Mouse (Mus musculus) liver, embryonic 14.5 days (tissue): Measurements from ENCODE around the gene Chp1. TPM values are rescaled to one million over a fixed set of nuclear protein-coding genes. Genes with fewer than 3 reads are reported as not detected.
"Not testable (repeated sequence)": the region's sequence is repeated elsewhere in the genome, so short reads cannot be mapped to it uniquely, and the experiment has no call there.

Experiments used
- ATAC-seq: fragments of 200-750 bp; cut with Nextera tagmentation; 2 replicates; pipeline ENCODE4 v1.8.0; 2017; ENCODE audit warnings: moderate number of reproducible peaks, mild to moderate bottlenecking, moderate library complexity; ENCODE audit not compliant: insufficient read depth
- DNase-seq, 3 experiments: peaks; one replicate each; pipeline ENCODE4 v3.0.0-alpha.2; 2012 to 2013; ENCODE audit warnings: low read depth in 3 of 3, low spot score in 3 of 3
- H3K27ac ChIP-seq: fragments of 300-500 bp; sonication (generic); 2 replicates; pipeline ENCODE4 v1.5.1; 2014; ENCODE audit warnings: moderate library complexity, mild to moderate bottlenecking, control low read depth, inconsistent platforms
- H3K27me3 ChIP-seq: fragments of 300-500 bp; sonication (generic); 2 replicates; pipeline ENCODE4 v1.6.1; 2014; ENCODE audit warnings: mild to moderate bottlenecking, low read length, moderate library complexity; ENCODE audit not compliant: control insufficient read depth, insufficient read depth
- H3K36me3 ChIP-seq: fragments of 300-500 bp; sonication (generic); replicated peaks from 2 replicates; pipeline ENCODE4 v1.6.1; 2014; ENCODE audit warnings: low read depth; ENCODE audit not compliant: control insufficient read depth, insufficient read depth
- H3K4me1 ChIP-seq, 2 experiments: fragments of 200-500 bp in 1 of 2; fragments of 300-500 bp in 1 of 2; sonication (generic) in 1 of 2; replicated peaks; 2 replicates each; pipeline ENCODE4 v1.6.1; 2012 to 2014; ENCODE audit warnings: antibody characterized with exemption in 1 of 2, inconsistent platforms in 1 of 2, low read length in 1 of 2; ENCODE audit not compliant: control insufficient read depth in 2 of 2, insufficient read depth in 2 of 2
- H3K4me2 ChIP-seq: fragments of 300-500 bp; sonication (generic); 2 replicates; pipeline ENCODE4 v1.6.1; 2014; ENCODE audit warnings: low read depth, mild to moderate bottlenecking, control low read depth, moderate library complexity
- H3K4me3 ChIP-seq, 2 experiments: fragments of 200-500 bp in 1 of 2; fragments of 300-500 bp in 1 of 2; sonication (generic) in 1 of 2; 2 replicates each; pipeline ENCODE4 v1.5.1; 2012 to 2014; ENCODE audit warnings: low read depth in 2 of 2, low read length in 2 of 2, mild to moderate bottlenecking in 2 of 2, control low read depth in 1 of 2, inconsistent platforms in 1 of 2, moderate library complexity in 1 of 2; ENCODE audit not compliant: insufficient read depth in 1 of 2
- H3K9ac ChIP-seq: fragments of 300-500 bp; sonication (generic); replicated peaks from 2 replicates; pipeline ENCODE4 v1.6.1; 2014; ENCODE audit warnings: mild to moderate bottlenecking, control low read depth, moderate library complexity
- H3K9me3 ChIP-seq: fragments of 300-500 bp; sonication (generic); 2 replicates; pipeline ENCODE4 v1.6.1; 2016; ENCODE audit warnings: low read length, mixed read lengths; ENCODE audit not compliant: control insufficient read depth
- CTCF ChIP-seq: IDR thresholded peaks from 2 replicates; pipeline ENCODE4 v1.5.1; 2016; ENCODE audit warnings: antibody characterized with exemption, low read depth, control low read depth
- EP300 ChIP-seq: IDR thresholded peaks from 2 replicates; pipeline ENCODE4 v1.6.1; 2016; ENCODE audit warnings: antibody characterized with exemption, low read depth
- WGBS: fragments of 180-500 bp; shearing (Covaris S2); extraction: QIAGEN DNeasy Blood & Tissue Kit; methylation state at CpG from one replicate; pipeline ENCODE4 v1.1.7; 2014; ENCODE audit not compliant: insufficient replicate concordance; 5-methylcytosine and 5-hydroxymethylcytosine counted together
- polyA plus RNA-seq, 2 experiments: library from polyadenylated mRNA; depleted of rRNA in 1 of 2; stranded (reverse) in 1 of 2; unstranded in 1 of 2; fragments of >200 nt; fragmentation: Nextera tagmentation in 1 of 2; extraction: Ambion mirVana in 1 of 2; gene quantifications; 2 replicates each; pipeline versions ENCODE4 v1.2.1 to v1.2.3; 2012 to 2014

Chp1 gene
- polyA plus RNA-seq, 2 experiments, result 31.3 to 47.5 TPM

- H3K27ac ChIP-seq, H3K27me3 ChIP-seq, H3K9me3 ChIP-seq, DNase-seq, H3K4me3 ChIP-seq, H3K4me2 ChIP-seq, ATAC-seq: not testable (repeated sequence)
- Histone ChIP-seq H3K4me1 (peaks cover 47 to 48% of the 10 kb centered on the region in 2 experiments), H3K36me3 (peaks cover 78% of the 10 kb centered on the region), H3K9ac (peak overlapping the region; percentile 28)
- 73% methylated on average over 3 of the region's 3 CpGs for WGBS
- TF ChIP-seq CTCF, result 0 out of 2 replicates have a peak, but pooled peaks have one; percentile 12
Observed at GRCm38 (mm10) chr2:119601575-119601974, 54.1 kb downstream of the Chp1 start.

GRCm38 (mm10) chr2:119602488-119602887 is 55.0 kb downstream of the Chp1 start:
- Histone ChIP-seq H3K4me1 (peaks cover 47 to 53% of the 10 kb centered on the region in 2 experiments), H3K36me3 (peaks cover 78% of the 10 kb centered on the region), H3K9ac (peak overlapping the region; percentile 20; the same call in 1 of the 2 replicates), H3K4me2 (peak overlapping the region; percentile 54), H3K9me3 (no peaks in the 10 kb centered on the region), H3K27ac (peak overlapping the region; percentile 89), H3K27me3 (no peaks in the 10 kb centered on the region), H3K4me3 (no peak overlapping the region; a peak in 1 of 4 replicates)
- ATAC-seq (no peak), DNase-seq (no peak)
- 61% methylated on average over 1 of the region's 1 CpGs for WGBS
- TF ChIP-seq EP300, result no peak
- TF ChIP-seq CTCF, result no peak

- peaks cover 79% of the 10 kb centered on the region for H3K36me3 ChIP-seq
- TF ChIP-seq EP300 (peak; percentile 74), CTCF (no peak)
- H3K4me3 ChIP-seq, result no peak overlapping the region
- H3K9ac ChIP-seq, result peak overlapping the region; percentile 52
- peak; percentile 21; the same call in 1 of the 2 replicates for ATAC-seq
- WGBS, result 24% methylated on average over 2 of the region's 2 CpGs
- H3K27me3 ChIP-seq, result no peaks in the 10 kb centered on the region
- H3K9me3 ChIP-seq, result no peaks in the 10 kb centered on the region
- H3K4me1 ChIP-seq, result peaks cover 50 to 55% of the 10 kb centered on the region in 2 experiments
- H3K4me2 ChIP-seq, result peak overlapping the region; percentile 54
- peak in 2 of 3 experiments; percentile 50 to 65 for DNase-seq
- peak overlapping the region; percentile 89 for H3K27ac ChIP-seq
Observed at GRCm38 (mm10) chr2:119603909-119604308, 56.4 kb downstream of the Chp1 start.

GRCm38 (mm10) chr2:119605361-119605973 is 58.0 kb downstream of the Chp1 start:
- WGBS, result 17% methylated on average over 6 of the region's 6 CpGs
- no peaks in the 10 kb centered on the region for H3K9me3 ChIP-seq
- no peak overlapping the region; the same call in 1 of the 2 replicates for H3K9ac ChIP-seq
- DNase-seq, result peak; percentile 70 to 81 (median 77)
- peaks cover 80% of the 10 kb centered on the region for H3K36me3 ChIP-seq
- peaks cover 49 to 55% of the 10 kb centered on the region in 2 experiments for H3K4me1 ChIP-seq
- H3K27me3 ChIP-seq, result no peaks in the 10 kb centered on the region
- peak overlapping the region in 1 of 2 experiments; percentile 3; a peak in 1 of 4 replicates for H3K4me3 ChIP-seq
- peak; percentile 92 for ATAC-seq
- no peak for TF ChIP-seq CTCF
- TF ChIP-seq EP300, result peak; percentile 90
- peak overlapping the region; percentile 54 for H3K4me2 ChIP-seq
- H3K27ac ChIP-seq, result peak overlapping the region; percentile 89

GRCm38 (mm10) chr2:119607023-119607422 is 59.5 kb downstream of the Chp1 start:
- no peaks in the 10 kb centered on the region for H3K9me3 ChIP-seq
- TF ChIP-seq EP300 (peak; percentile 64), CTCF (peak; percentile 73)
- peaks cover 81% of the 10 kb centered on the region for H3K36me3 ChIP-seq
- H3K4me3 ChIP-seq, result no peak overlapping the region
- H3K4me2 ChIP-seq, result peak overlapping the region; percentile 23
- no peaks in the 10 kb centered on the region for H3K27me3 ChIP-seq
- DNase-seq (peak; percentile 33 to 73 (median 52)), ATAC-seq (peak; percentile 47)
- WGBS, result 45% methylated on average over 4 of the region's 4 CpGs
- H3K4me1 ChIP-seq, result peaks cover 43 to 45% of the 10 kb centered on the region in 2 experiments
- H3K9ac ChIP-seq, result no peak overlapping the region
- peak overlapping the region; percentile 89 for H3K27ac ChIP-seq
